Mouse (Mus musculus) lung, adult 18-20 months (tissue): ENCODE results near the gene Sbk3.
"Not testable (repeated sequence)": the region's sequence is repeated elsewhere in the genome, so short reads cannot be mapped to it uniquely, and the experiment has no call there.

ENCODE experiments used
- DNase-seq, 2 experiments: peaks; one replicate each; pipeline ENCODE4 v3.0.0; 2022; ENCODE audit warnings: mixed read lengths in 2 of 2

Gene Sbk3

DNA sequence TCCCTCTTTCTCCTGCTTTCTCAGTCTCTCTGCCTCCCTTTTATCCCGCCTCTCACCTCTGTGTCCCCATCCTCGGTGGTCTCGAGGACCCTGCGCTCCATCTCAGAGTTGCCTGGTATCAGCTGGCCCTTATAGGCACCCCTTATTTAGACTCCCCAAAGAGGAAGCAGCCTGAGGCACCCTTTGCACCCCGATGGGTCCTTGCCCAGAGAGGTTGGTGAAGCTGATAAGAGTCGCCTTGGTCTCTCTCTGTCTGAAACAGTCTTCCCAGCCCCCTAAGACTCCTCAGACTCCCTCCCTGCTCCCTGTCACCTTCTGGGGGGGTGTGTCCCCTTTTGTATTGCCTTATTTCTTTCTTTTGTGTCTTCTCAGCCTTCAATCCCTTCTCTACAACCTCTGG is at the start of gene Sbk3:
TSS of gene Sbk3 (minus strand) at position 101 of the 400 bp plus-strand sequence.
- DNase-seq: no peak

DNA sequence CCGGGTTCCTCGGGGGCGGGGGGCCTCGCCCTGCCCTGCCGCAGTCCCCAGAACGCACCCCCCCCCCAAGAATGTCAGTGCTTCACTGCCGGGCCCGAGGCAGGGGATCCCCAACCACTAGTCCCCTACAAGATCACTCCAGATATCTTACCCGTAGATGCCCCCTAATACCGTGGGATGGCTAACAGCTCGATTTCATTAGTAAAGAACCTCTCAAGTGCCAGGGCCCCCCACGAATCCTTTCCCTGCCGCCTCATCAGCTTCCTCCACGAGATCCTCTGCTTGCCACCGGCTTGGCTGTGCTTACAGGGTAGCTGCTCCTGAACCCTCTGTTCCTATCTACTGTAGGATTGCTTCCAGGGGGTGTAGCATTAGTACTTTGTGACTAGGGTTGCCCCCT is 49.7 kb upstream of the Sbk3 start:
- no peak for DNase-seq

- peak; percentile 99 for DNase-seq
Measured at GRCm38 (mm10) chr7:5020000-5020681, 49.2 kb upstream of the Sbk3 start, which contains the start of the genes Zfp865 and Ccdc106. Zfp865 (plus strand) TSS chr7:5020376. Ccdc106 (plus strand) TSS chr7:5020553.

DNA sequence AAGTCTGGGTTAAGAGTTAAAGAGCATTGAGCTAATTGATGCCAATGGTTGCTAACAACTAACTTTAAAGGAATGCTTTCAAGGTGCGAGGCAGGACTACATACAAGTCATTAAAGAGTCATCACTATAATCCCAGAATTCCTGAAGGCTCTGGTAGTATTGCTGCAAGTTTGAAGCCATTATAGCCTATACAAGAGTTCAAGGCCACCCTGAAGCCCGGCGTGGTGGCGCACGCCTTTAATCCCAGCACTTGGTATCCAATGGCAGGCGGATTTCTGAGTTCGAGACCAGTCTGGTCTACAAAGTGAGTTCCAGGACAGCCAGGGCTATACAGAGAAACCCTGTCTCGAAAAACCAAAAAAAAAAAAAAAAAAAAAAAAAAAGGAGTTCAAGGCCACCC is 48.6 kb upstream of the Sbk3 start:
- not testable (repeated sequence) for DNase-seq

DNA sequence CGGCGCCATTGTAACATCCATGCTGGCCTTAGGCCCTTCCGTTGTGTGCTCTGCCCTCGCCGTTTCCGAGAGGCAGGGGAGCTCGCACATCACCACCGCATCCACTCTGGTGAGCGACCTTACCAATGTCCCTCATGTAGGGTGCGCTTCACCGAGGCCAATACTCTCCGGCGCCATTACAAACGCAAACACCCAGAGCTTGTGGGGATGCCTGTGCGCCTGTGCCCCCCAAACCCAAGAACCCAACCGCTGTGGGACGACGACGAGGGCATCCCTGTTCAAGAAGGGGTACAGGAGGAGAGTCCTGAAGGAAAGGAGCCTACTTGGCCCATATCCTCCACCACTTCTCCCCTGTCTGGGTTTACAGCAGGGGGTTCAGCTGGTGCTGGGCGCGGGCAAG is 47.0 kb upstream of the Sbk3 start:
- DNase-seq: no peak

DNA sequence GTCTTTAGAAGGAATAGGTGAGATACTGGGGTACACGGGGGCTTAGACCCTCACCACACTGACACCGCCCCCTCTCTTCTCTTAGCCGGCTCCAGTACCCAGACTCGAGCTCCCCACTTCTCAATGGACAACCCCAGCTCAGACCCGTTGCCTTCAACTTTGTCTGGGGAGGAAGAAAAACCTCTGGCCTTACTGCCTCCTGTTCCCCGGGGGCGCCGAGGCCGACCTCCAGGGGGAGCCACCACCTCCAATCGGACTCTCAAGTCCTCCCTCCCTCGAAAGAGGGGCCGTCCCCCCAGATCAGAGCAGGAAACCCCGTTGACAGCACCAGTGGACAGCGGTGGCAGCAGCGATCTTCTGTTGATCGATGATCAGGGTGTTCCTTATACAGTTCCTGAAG is 46.4 kb upstream of the Sbk3 start:
- no peak for DNase-seq

GRCm38 (mm10) chr7:5016920-5017319 is 46.0 kb upstream of the Sbk3 start:
- no peak for DNase-seq

- no peak for DNase-seq
Measured at GRCm38 (mm10) chr7:5016057-5016456, 45.1 kb upstream of the Sbk3 start.

DNA sequence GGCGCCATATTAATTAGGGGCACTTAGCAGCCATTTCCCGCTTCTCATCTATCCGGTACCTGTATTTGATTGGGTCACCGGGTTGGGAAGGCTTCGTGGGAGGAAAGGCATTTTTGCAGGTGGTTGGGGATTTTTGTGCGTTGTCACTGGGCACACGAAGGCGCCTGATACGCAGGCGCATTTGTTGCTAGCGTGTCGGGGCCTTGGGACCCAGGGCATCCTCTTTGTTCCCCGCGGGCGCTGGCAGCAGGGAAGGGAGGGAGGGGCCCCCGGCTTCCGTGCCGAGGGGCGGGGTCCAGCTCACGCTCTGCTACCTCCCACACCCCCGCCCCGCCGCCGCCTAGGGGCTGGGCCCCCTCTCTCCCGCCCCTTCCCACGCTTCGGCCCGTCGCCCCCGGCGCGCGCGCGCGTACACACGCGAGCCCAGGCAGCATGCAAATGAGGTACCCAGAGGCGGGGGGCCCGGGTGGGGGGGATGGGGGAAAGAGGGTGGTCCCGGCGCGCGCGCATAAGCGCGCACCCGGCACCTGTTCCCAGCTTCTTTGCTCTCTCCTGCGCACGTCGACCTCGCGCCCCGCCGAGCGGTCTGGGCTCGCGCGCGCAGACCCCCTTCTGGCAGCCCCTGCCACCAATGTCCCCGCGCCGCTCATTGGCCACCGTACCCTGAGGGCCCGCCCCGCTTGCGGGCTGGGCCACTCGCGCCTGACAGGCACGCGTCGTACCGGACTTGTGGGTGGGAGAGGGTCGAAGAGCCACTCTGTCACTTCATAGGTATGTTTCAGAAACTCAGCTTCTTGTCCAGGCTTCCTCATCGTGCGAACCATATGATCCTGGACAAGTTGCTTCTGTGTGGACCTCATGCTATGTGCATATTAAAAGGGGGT is 44.4 kb upstream of the Sbk3 start, which contains the start of gene Gm44973:
TSS of gene Gm44973 (plus strand) at position 379 of the 884 bp plus-strand sequence.
- DNase-seq: peak; percentile 92 to 95

DNA sequence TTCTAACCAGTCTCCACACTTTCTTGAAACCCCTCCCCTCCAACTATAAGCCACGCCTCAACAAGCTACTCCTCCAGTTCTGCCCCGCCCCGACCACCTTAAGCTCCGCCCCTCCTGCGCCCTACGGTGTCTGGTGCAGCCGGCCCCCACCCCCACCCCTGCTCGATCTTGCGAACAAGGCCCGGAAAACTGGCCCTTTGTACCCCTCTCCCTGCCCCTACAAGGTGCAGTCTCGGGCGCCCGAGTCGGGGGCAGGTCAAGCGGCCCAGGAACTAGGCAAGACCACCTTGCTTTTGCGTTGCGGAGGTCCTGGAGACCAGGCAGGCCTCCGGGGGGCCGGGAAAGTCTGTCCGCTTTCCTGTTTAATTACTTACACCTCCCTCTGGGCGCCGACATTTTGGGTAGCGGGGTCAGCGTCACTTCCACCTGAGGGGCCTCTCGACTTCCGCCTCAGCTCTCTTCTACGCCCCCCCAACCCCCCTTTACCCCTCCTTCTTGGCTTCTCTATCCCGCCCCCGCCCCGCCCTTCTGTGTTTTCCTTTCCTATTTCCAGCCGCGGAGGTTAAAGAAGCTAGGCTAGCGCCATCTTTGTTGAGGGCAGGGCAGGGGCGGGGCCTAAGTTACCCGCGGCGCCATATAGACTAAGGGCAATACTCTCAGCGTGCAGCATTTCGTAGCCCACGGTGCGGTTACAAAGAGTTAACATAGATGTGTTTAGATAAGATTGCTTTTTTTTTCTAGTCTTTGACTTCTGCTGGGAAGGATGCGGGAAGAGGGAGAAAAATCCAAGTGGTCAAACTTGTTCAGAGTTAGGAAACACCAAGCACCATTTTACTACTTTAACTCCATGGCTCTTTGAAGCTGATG is 43.5 kb upstream of the Sbk3 start, which contains the start of the genes Zfp524 and Fiz1:
TSS of gene Zfp524 (plus strand) at position 165 of the 867 bp plus-strand sequence.
TSS of gene Fiz1 (minus strand) at position 447 of the 867 bp plus-strand sequence.
- peak; percentile 97 for DNase-seq

DNA sequence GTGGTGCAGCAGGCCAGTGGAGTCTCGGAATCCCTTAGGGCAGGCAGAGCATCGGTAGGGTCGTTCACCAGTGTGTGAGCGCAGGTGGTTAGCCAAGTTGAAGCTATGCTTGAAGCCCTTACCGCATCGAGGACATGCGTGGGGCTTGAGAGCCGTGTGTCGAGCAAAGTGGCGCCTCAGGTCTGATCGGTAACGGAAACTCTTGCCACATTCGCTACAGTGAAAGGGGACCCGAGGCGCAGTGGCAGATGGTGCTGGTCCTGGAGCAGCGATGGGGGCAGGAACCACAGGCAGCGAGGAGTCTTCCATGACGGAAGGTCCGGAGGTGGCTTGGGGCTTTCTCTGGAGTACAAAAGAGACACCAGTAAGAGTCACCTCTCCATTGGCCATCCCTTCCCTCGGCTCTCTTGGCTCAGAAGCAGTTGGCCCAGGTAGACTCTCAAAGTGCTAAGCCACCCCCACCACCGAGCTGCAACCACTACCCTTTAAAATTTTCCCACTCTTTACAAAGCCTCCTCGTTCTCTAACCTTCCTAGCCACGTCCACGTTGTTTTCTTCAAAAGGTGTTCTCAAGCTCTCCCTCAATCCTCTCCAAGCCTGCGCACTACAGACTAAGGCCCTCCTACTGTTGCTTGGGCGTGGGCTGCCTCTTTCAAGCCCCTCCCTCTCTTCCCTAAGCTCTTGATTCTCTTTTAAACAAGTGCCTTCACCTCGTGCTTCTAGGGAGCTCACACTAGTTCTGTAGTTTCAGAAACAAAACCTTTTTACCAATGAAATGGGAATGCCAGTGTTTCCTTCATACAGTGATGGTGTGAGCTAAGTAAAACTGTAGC is 41.9 kb upstream of the Sbk3 start:
- peak; percentile 61 to 62 for DNase-seq

DNA sequence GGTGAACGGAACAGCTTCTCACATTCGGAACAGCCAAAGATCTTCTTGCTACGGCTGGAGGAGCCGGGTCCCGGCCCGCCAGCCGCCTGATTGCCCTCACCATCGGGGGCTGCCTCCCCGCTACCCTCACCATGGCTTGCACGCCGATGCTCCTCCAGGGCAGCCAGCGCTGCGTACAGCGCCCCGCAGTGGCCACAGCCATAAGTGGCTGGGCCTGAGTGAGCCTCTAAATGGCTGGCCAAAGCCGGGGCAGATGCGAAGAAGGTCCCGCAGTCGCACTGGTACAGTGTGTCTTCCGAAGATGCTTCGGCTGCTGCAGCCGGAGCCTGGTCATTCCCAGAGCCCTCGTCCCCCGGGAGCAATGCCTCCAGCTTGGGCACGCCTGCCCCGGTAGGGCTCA is 37.3 kb upstream of the Sbk3 start:
- DNase-seq: no peak

- not testable (repeated sequence) for DNase-seq
Measured at GRCm38 (mm10) chr7:5002876-5003275, 31.9 kb upstream of the Sbk3 start.

DNA sequence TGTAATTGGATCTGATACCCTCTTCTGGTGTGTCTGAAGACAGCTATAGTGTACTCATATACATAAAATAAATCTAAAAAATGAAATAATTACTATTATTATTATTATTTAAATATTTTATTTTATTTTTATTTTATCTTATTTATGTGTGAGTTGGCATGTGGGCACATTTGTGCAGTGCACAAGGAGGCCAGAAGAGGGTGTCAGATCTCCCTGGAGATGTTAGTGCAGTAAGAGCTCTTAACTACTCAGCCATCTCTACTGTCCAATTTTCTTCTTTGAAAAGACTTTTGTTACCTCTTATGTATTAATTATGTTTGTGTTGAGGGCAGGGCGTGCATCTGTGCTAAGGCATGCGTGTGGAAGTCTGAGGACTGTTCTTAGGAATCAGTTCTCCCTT is 28.9 kb upstream of the Sbk3 start:
- DNase-seq: no peak

GRCm38 (mm10) chr7:4996934-4997333 is 26.0 kb upstream of the Sbk3 start:
- DNase-seq: no peak

DNA sequence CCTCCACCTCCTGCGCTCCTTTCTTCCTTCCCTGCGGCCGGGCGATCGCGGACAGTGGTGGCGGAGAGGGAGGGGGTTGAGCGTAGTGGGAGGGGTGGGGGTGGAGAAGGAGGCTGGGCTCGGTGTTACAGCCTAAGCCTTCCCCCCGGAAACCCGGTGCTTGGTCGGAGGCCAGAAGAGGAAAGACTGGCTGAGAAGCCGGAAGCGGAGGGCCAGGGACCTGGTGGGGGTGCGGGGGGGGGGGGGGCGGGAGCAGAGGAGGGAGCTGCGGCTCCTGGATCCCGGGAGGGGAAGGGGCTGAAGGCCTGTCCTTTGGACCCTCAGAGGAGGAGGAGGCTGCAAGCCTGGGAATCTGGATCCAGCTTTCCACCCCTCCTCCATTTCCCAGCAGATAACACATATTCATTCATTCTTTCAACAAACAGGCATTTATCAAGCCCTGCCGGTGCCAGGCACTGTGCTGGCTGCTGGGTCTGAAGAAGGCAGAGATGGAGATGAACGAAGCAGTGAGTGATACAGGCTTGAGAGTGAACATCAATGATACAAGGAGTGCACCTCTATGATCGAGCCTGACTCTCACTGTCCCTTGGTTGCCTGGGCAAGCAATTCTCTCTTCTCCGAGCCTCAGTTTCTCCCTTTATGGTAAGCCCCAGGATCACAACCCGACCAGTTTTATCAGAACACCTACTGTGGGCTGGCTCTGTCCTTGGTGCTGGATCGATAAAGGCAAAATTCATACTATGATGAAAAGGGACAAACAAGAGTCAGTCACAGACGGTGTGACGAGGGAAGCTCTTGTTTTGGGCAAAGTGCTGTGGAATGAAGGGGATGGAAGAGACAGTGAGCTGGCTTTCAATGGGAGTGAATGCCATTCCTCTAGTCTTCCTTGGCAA is 25.3 kb upstream of the Sbk3 start, which contains the start of gene Zfp579:
TSS of gene Zfp579 (minus strand) at position 156 of the 893 bp plus-strand sequence.
- DNase-seq: peak; percentile 90 to 92

DNA sequence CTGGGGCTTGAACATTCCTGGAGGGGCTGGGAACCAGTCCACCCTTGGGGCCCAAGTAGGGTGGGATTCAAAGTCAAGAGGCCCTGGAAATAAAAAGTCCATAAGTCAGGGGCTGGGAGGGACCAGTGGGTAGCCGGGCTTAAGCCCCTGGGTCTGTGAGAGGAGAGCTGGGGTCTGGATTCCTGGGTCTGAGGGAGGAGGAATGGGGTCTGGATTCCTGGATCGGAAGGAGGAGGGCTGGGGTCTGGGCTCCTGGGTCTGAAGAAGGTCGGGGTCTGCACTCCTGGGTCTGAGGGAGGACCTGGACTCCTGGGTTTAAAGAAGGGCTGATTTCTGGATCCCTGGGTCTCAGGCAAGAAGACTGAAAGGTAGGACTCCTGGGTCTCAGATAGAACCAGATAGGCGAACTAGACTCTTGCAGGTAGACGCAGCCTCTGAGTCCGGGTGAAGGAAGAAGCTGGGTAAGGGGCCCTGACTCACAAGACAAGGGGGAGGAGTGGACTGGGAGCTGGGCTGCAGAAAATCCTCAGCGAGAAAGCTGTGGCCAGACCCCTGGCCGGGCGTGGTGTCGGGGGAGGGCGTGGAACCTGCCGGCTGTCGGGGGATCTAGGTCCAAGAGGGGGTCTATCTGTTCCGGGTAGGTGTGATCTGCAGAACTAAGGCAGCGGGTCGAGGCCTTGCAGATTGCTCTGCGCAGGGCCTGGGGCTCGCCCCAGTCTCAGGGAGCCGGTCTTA is 24.5 kb upstream of the Sbk3 start:
- DNase-seq: no peak

- DNase-seq: no peak
Measured at GRCm38 (mm10) chr7:4993999-4994788, 23.2 kb upstream of the Sbk3 start.
